Mouse (Mus musculus) c-Kit-positive CD71-positive TER-119-negative erythroid progenitor cells, embryonic 14.5 days (primary cell): ENCODE measurements around the gene Cpm.
"Not testable (repeated sequence)": the region's sequence is repeated elsewhere in the genome, so short reads cannot be mapped to it uniquely, and the experiment has no call there.

Source experiments
- DNase-seq: peaks from one replicate; pipeline ENCODE4 v3.0.0-alpha.2; 2013; ENCODE audit warnings: low read depth

Cpm gene

DNA sequence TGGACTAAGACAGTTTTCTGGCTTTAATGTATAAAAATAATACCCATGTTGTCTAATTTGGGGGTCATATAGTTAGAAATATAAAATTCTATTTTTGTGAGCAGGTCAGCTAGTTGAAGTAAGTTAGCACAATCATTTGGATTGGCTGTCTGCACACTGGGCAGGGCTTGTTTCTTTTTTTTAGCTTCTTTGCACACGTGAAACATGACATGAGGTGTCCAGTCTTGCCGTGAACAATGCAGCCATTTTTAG is 60.7 kb downstream of the Cpm start:
- no peak for DNase-seq

DNA sequence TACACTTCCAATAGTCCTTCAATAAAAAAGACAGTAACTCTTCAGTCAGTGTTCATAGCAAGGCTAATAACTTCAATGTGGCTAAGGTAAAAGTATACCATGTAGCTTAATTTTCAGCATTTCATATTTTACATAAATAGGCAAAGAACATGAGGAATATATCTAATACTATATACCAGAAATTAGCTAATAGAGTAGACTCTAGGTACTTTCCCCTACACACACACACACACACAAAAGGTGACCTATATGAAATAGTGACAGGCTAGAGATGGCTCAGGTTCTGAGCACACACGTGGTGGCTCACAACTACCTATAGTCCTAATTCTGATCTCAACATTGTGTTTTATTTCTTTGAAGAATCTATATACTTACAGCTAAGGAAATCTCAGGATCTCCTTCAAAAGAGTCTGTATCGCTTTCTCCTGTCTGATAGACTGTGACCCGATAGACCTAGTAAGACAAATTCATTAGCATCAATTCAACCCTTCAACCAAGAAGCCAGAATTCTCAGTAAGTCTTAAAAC is 61.5 kb downstream of the Cpm start:
- no peak for DNase-seq

DNA sequence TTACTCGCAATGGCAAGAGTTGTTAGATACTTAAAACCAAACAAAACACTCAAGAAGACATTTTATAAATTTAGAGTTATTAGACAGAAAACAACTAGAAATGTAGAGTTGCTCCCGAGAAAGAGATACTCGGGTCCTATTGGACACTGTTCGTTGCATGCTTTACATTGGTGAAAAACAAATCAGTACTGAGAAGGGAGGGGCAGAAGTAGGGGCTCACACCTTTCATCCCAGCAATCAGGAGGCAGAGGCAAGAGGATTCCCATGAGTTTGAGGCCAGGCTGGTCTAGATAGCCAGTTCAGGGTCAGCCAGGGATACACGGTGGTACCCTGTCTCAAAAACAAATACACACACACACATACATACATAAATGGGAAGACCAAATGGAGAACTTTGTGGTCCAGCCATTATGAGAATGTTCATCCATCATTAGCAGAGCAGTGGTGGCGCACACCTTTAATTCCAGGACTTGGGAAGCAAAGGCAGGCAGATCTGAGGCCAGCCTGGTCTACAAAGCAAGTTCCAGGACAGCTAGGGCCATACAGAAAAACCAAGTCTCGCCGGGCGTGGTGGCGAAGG is 62.2 kb downstream of the Cpm start:
- DNase-seq = no peak

DNA sequence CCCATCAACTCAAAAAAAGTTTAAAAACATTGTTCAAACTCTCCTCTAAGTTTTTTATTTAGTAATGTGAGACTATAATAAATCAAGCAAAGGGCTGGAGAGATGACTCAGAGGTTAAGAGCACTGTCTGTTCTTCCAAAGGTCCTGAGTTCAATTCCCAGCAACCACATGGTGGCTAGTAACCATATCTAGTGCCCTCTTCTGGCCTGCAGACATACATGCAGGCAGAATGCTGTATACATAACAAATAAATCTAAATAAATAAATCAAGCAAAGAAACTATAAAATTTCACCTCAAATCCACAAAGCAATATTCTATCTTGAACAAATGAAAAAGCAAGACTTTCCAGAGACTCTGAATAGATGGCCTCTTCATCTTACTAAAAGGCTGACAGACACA is 62.9 kb downstream of the Cpm start:
- DNase-seq = no peak

DNA sequence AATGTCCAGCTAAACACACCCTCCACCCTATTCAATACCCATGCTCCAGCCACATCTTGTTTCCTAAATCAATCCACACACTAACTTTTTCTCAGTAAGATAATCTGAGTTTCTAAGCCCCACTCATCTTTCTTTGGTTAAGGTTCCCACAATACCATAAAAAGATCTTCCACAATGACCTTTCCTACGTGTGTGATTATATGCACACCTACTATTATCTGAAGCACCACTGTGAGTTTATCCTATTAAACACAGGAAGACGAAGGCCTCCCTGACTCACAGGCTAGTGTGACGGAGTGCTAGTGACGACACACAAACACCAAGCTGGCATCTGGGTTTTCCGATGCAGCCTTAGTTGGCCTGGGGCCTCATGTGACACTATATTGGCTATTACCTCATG is 63.7 kb downstream of the Cpm start:
- DNase-seq = no peak

DNA sequence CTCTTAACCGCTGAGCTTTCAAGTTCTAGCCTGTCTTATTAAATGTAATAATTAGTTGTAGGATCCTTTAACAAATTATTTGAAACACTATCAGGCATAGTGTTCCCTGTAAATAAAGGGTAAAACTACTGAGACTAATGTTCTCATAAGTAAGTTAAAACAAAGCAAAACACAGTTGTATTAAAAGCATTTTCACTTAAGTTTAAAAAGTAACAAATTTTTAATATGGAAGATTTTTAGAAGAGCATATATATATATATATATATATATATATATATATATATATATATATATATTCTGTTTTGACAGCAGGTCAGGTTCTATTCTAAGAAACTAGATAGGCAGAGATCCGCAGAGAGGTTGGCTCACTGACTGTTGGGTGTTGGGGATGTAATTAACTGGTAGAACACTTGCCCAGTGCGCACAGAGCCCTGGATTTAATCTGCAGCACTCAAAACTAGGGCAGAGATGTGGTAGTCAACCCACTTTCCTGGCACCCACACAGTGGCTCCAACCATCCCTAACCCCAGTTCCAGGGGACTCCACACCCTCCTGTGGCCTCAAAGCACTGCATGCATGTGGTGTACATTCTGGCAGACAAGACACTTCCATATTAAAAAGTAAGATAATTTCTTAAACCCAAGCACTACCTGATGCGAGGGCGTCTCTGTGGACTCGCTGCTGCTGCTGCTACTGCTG is 65.1 kb downstream of the Cpm start:
- DNase-seq = no peak

DNA sequence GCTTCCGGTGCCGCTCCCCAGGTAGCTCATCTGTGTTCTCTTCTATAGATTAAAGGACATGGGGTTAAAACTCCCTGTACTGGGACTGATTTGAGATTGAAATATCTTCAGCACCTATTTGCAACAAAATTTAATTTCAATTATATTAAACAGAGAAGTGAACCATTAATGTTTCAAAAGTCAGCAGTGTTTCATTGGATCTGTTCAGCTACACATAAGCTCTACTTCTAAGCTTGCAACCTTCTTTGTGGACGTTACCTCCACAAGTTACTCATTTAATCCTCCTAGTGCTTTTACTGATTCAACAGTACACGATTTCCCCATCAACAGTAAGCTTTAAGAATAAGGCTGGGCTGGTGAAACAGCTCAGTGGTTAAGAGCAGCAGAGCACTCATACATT is 65.7 kb downstream of the Cpm start:
- DNase-seq = no peak

DNA sequence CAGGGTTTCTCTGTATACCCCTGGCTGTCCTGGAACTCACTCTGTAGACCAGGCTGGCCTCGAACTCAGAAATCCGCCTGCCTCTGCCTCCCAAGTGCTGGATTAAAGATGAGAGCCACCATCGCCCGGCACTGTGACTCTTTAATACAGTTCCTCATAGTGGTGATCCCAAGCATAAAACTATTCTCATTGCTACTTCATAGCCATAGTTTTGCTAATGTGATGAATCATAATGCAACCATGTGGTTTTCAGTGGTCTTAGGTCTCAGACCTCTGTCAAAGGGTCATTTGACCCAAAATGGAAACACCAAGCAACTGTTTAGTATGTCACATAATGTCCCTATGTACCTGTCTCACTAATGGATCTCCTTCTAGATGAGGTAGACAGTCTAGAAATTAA is 66.3 kb downstream of the Cpm start:
- DNase-seq = no peak

DNA sequence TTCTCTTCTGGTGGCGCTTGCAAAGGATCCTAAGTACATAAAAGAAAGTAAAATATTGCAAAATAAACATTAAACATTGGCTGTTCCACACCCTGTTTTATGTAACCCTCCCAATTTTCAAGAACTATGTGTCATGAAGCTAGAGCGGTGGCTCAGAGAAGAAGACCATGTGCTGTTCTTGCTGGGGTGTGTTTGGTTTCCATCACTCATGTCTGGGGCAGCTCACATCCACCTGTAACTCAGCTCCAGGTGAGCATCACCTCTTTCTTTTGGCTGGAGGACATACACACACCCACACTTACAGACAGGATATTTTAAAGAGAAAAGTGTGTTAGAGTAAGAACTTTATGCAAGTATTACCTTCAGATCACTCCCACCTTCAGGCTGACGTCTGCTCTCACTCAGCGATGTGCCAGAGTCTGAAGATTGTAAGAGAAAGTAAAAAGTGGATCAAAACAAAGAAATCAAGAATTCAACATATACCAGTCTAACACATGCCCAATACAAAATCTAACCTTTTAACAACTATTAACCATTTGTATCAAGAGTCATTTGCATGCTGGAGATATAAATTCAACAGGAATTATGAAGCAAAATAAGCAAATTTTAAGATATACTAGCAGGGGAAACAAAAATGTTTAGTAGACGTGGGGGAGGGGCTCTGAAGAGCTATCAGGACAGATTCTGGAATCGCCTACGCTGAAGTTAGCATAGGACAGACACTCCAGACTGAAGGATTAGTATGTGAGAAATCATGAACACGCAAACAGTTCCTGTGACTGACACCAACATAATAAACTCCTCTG is 66.9 kb downstream of the Cpm start:
- DNase-seq = no peak

DNA sequence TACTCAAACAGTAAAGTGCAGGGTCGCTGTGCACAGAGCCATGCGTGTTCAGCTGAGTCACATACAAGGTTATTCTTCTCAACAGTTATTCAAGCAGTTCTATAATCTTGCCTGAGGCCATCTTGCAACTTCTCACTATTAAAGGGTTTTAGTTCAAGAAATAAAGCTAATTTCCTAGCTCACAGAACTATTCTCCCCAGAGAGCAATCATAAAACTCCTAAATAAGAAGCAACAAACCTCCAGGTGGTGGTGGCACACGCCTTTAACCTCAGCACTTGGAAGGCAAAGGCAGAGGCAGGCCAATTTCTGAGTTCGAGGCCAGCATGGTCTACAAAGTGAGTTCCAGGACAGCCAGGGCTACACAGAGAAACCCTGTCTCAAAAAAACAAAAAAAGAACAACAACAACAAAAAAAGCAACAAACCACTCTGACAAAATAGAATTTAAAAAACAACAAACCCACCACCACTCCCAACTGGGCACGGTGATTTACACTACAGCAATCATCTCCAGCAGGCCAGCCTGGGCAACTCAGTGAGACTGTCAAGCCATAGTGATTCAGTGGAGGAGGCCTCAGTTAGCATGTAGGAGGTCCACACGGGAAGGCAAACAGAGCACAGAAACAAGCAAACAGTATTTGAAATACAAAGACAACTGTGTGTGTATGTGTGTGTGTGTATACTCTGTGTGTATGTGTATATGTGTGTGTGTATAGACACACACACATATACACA is 67.7 kb downstream of the Cpm start:
- DNase-seq = no peak

DNA sequence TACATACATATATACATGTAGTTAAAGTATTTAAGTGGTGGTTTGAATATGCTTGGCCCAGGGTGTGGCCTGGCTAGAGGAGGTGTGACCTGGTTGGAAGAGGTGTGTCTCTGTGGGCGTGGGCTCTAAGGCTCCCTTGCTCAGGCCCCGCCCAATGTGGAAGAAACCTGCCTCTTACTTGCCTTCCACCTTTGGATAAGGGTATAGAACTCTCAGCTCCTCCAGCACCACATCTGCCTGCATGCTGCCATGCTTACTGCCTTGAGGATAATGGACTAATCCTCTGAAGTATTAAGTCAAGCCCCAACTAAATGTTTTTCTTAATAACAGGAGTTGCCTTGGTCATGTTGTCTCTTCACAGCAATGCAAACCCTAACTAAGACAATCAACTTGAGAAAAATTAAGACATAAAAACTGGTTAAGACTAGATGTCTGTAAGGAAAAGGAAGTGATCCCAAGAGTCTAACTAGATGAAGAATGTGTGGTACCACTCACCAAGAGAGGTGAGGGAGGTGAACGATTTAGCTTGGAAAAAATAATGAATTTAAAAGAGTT is 68.3 kb downstream of the Cpm start:
- no peak for DNase-seq

DNA sequence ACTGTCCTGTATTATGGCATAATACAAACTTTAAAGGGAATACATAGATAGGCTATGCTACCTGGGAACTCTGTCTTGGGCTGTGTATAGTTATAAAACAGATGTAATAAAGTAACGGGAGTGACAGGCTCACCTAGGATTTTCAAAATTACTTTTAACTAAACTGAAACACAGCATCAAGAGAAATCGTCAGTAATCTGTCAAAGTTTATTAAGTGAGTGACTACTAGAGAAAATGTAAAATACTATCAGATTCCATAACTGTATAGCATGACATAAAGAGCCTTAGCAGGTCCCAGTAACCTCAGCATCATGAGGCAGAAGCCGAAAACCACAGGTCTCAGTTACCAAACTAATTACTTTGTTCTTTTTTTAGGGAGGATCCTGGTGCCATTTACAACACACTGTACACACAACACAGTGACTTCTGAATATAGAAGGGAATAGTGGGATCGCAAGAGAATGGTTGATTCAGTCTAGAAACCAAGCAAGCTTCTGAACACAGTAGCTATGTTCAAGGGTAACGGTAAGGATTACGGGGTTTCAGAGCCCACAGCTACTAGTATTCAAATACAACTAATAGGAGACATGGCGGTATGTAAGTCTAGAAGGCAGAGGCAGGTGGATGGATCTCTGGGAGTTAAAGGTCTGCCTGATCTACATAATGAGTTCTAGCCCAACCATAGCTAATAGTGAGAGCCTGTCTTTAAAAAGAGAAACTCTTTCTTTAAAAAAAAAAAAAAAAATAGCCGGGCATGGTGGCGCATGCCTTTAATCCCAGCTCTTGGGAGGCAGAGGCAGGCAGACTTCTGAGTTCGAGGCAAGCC is 69.2 kb downstream of the Cpm start:
- DNase-seq = no peak

DNA sequence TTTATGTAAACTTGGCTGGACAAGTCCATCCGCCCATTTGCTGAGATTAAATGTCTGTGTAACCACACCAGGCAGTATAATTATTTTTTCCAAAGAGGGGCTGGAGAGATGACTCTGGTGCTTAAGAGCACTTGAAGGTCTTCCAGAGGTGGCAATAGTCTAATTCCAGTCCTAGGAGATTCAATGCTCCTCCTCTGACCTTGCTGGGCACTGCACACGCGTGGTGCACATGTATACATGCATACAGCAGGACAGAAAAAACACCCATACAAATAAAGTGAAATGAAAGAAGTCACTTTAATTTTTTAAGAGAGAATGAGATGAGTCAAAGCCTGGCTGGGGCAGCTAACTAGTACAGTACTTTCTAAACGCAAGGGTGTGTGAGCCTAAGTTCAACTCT is 70.6 kb downstream of the Cpm start:
- no peak for DNase-seq

DNA sequence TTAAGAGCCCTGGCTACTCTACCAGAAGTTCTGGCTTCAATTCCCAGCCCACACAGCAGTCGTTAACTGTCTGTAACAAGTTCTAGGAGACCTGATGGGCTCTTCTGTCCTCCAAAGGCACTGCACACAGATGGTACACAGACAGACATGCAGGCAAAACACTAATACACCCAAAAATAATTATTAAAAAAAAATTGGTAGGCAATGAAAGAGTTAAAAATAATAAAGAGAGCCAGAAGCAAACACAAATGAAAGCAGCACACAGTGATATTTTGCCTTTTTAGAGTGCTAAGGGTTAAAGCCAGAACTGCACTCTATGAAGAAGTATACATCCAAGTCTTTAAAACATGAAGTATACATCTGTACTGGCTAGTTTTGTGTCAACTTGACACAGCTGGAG is 71.2 kb downstream of the Cpm start:
- DNase-seq = no peak

DNA sequence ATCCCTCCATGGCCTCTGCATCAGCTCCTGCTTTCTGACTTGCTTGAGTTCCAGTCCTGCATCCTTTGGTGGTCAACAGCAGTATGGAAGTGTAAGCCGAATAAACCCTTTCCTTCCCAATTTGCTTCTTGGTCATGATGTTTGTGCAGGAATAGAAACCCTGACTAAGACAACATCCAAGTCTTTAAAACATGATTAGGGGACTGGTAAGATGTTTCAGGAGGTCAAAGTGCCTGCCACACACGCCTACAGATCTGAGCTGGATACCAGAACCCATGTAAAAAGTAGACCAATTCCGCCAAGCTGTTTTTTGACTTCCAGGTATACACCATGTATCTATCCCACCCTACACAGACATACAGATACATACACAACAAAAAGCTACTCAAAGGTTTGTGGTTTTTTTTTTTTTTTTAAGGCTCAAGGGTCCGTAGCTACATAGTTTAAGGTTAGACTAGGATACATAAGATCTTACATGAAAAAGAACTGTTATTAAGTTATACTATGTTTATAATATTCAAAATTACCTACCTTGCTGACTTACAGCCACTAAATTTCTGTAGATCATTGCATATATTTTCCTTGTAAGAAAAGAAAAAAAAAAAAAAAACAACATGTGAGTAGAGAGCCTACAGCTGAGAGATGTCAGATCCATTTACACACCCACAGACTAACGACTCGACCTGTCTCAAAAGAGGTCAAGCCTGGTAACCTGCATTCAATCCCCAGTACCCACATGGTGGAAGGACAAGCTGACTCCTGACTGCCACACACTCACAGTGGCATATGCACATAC is 71.9 kb downstream of the Cpm start:
- no peak for DNase-seq

DNA sequence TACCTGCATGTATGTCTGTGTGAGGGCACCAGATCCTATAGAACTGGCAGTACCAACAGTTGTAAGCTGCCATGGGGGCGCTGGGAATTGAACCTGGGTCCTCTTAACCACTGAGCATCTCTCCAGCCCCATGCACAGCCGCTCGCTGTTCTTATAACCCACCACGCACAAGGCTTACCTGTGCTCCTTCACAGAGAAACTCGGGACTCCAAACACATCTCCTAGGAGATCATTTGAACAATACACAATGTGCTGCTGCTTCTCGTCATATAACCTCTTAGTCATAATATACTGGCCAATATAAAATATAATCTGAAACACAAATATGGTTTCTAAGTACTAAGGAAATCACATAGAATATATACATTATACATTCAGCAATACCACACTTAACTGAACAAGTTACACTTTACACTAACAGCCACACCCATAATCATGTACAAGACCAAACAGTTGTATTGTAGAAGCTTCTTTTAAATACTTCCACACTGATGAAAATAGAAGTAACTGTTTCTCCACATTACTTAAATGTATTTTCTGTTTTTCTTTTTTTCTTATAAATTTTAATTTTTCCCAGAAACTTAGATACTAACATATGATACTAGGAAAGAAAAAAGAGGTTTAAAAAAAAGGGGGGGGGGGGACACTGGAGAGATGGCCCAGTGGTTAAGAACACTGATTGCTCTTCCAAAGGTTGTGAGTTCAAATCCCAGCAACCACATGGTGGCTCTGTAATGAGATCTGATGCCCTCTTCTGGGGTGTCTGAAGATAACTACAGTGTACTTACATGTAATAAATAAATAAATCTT is 72.9 kb downstream of the Cpm start:
- no peak for DNase-seq

DNA sequence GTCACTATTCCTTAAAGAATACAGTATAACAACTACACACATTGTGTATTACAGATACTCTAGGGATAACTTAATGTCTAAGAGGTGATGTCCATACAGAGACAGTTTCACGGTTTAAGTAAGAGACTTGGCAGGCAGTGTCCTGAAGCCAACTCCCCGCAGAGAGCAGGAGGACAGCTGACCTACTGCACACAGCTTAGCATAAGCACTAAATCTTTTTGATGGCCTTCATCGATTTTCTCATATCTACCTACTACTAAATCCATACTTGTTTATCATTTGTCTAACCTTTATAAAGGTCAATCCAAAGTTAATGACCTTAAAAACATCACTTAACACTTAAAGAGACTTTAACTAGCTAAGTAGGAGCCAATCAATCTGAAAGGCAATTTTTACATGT is 74.2 kb downstream of the Cpm start:
- no peak for DNase-seq

DNA sequence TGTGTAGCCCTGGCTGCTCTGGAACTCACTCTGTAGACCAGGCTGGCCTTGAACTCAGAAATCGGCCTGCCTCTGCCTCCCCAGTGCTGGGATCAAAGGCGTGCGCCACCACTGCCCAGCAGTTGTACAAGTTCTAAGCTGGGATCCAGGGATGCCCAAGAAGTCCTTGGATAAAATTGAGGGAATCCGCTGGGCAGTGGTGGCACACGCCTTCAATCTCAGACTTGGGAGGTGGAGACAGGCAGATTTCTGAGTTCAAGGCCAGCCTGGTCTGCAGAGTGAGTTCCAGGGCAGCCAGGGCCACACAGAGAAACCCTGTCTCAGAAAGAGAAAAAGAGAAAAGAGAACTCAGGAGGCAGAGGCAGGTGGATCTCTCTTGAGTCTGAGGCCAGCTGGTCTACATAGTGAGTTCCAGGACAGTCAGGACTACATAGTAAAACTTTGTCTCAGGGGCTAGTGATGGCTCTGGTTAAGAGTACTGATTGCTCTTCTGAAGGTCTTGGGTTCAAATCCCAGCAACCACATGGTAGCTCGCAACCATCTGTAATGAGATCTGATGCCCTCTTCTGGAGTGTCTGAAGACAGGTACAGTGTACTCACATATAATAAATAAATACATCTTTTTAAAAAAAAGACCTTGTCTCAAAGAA is 75.1 kb downstream of the Cpm start:
- not testable (repeated sequence) for DNase-seq

DNA sequence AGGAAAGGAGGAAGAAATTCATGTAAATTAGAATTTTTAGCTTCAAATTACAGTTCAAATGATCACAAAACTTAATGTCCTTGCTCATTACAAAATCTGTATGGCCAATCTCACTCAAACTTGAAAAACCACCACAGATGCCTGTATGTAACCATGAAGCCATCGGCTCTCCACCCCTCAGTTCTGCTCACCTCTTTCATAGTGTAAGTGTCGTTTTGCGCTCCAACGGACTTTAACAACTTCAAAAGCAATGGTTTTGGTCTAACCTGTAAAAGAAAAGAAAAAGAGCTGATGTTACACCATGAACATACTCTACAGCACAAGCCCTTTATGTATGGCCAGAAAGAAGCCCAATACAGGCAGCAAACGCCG is 75.7 kb downstream of the Cpm start:
- DNase-seq = no peak
